Mouse (Mus musculus) MEL (cell line): ENCODE measurements at regions not wholly inside any gene's neighbourhood (a gene's known extent, or its start where the extent isn't known, plus 50 kb on each side); places are given as distances from the start of the nearest gene placed in this dataset.

ENCODE experiments used
- DNase-seq: peaks from one replicate; pipeline ENCODE4 v3.0.0; 2011; ENCODE audit warnings: low read depth, low spot score
- H3K27ac ChIP-seq: 2 replicates; pipeline ENCODE4 v1.5.1; 2012; ENCODE audit warnings: low read depth, mild to moderate bottlenecking, control low read depth, low read length, moderate library complexity; ENCODE audit not compliant: control insufficient read depth
- H3K27me3 ChIP-seq, 2 experiments: fragments of 150-350 bp in 1 of 2; sonication (generic) in 1 of 2; 2 replicates each; pipeline ENCODE4 v1.6.1; 2012; ENCODE audit warnings: low read length in 2 of 2, mild to moderate bottlenecking in 2 of 2, improper control_type of control experiment in 1 of 2, moderate library complexity in 1 of 2; ENCODE audit not compliant: insufficient read depth in 2 of 2, control insufficient read depth in 1 of 2
- H3K36me3 ChIP-seq, 2 experiments: 2 replicates each; pipeline ENCODE4 v1.6.1; 2012 to 2014; ENCODE audit warnings: low read length in 2 of 2, improper control_type of control experiment in 1 of 2, inconsistent platforms in 1 of 2, mild to moderate bottlenecking in 1 of 2; ENCODE audit not compliant: insufficient read depth in 2 of 2, control insufficient read depth in 1 of 2
- H3K4me1 ChIP-seq, 2 experiments: fragments of 150-350 bp in 1 of 2; sonication (generic) in 1 of 2; 2 replicates each; pipeline ENCODE4 v1.6.1; 2012; ENCODE audit warnings: low read length in 2 of 2, improper control_type of control experiment in 1 of 2, mild to moderate bottlenecking in 1 of 2; ENCODE audit not compliant: insufficient read depth in 2 of 2, control insufficient read depth in 1 of 2
- H3K4me3 ChIP-seq, 2 experiments: fragments of 150-350 bp in 1 of 2; sonication (generic) in 1 of 2; 2 replicates each; pipeline ENCODE4 v1.5.1; 2012; ENCODE audit warnings: low read depth in 2 of 2, low read length in 2 of 2, mild to moderate bottlenecking in 2 of 2, moderate library complexity in 2 of 2, control low read depth in 1 of 2, improper control_type of control experiment in 1 of 2; ENCODE audit not compliant: control insufficient read depth in 1 of 2, insufficient read depth in 1 of 2
- H3K79me2 ChIP-seq: 2 replicates; pipeline ENCODE4 v1.6.1; 2012; ENCODE audit warnings: mild to moderate bottlenecking, low read length, moderate library complexity; ENCODE audit not compliant: control insufficient read depth, poor library complexity, insufficient read depth
- H3K9ac ChIP-seq: 2 replicates; pipeline ENCODE4 v1.6.1; 2012; ENCODE audit warnings: low read depth, mild to moderate bottlenecking, control low read depth, low read length, moderate library complexity; ENCODE audit not compliant: control insufficient read depth, poor library complexity, severe bottlenecking
- H3K9me3 ChIP-seq: fragments of 150-350 bp; sonication (generic); replicated peaks from 2 replicates; pipeline ENCODE4 v1.6.1; 2012; ENCODE audit warnings: mild to moderate bottlenecking, low read length, improper control_type of control experiment, moderate library complexity; ENCODE audit not compliant: insufficient read depth
- BHLHE40 ChIP-seq: IDR thresholded peaks from 2 replicates; pipeline ENCODE4 v1.6.1; 2012; ENCODE audit warnings: low read depth, mild to moderate bottlenecking, inconsistent platforms, low read length, improper control_type of control experiment, borderline replicate concordance
- CHD2 ChIP-seq: IDR thresholded peaks from 2 replicates; pipeline ENCODE4 v1.6.1; 2011; ENCODE audit warnings: low read length, improper control_type of control experiment
- CTCF ChIP-seq, 3 experiments: IDR thresholded peaks in 2 of 3; conservative IDR thresholded peaks in 1 of 3; 2 replicates each; pipeline ENCODE4 v1.5.1; 2011 to 2012; ENCODE audit warnings: low read length in 3 of 3, low read depth in 2 of 3, mild to moderate bottlenecking in 2 of 3, improper control_type of control experiment in 1 of 3, inconsistent platforms in 1 of 3, mixed read lengths in 1 of 3, moderate library complexity in 1 of 3; ENCODE audit not compliant: control insufficient read depth in 1 of 3, insufficient read depth in 1 of 3, poor library complexity in 1 of 3, severe bottlenecking in 1 of 3
- ELF1 ChIP-seq: IDR thresholded peaks from 2 replicates; pipeline ENCODE4 v1.6.1; 2014; ENCODE audit warnings: low read depth, mild to moderate bottlenecking, inconsistent platforms, low read length, improper control_type of control experiment, moderate library complexity
- ETS1 ChIP-seq: IDR thresholded peaks from 2 replicates; pipeline ENCODE4 v1.6.1; 2012; ENCODE audit warnings: low read depth, mild to moderate bottlenecking, inconsistent platforms, low read length, improper control_type of control experiment, moderate library complexity
- GABPA ChIP-seq: IDR thresholded peaks from 2 replicates; pipeline ENCODE4 v1.6.1; 2012; ENCODE audit warnings: low read depth, mild to moderate bottlenecking, inconsistent platforms, low read length, improper control_type of control experiment, moderate library complexity
- GATA1 ChIP-seq: IDR thresholded peaks from 2 replicates; pipeline ENCODE4 v1.6.1; 2011; ENCODE audit warnings: low read depth, low read length, improper control_type of control experiment
- HCFC1 ChIP-seq: IDR thresholded peaks from 2 replicates; pipeline ENCODE4 v1.6.1; 2012; ENCODE audit warnings: low read depth, mild to moderate bottlenecking, inconsistent platforms, low read length, improper control_type of control experiment, moderate library complexity
- JUND ChIP-seq: IDR thresholded peaks from 2 replicates; pipeline ENCODE4 v1.6.1; 2011; ENCODE audit warnings: low read depth, mild to moderate bottlenecking, improper control_type of control experiment, low read length
- KAT2A ChIP-seq: conservative IDR thresholded peaks from 2 replicates; pipeline ENCODE4 v1.6.1; 2012; ENCODE audit warnings: low read depth, low read length, improper control_type of control experiment, inconsistent platforms
- MAFK ChIP-seq: IDR thresholded peaks from 2 replicates; pipeline ENCODE4 v1.6.1; 2011; ENCODE audit warnings: low read depth, mild to moderate bottlenecking, low read length, improper control_type of control experiment, borderline replicate concordance
- MAX ChIP-seq: IDR thresholded peaks from 2 replicates; pipeline ENCODE4 v1.6.1; 2011; ENCODE audit warnings: low read length, improper control_type of control experiment
- MAZ ChIP-seq: IDR thresholded peaks from 2 replicates; pipeline ENCODE4 v1.6.1; 2012; ENCODE audit warnings: low read depth, mild to moderate bottlenecking, inconsistent platforms, low read length, improper control_type of control experiment
- MXI1 ChIP-seq: IDR thresholded peaks from 2 replicates; pipeline ENCODE4 v1.6.1; 2011; ENCODE audit warnings: mild to moderate bottlenecking, low read depth, low read length, improper control_type of control experiment
- MYC ChIP-seq: IDR thresholded peaks from 2 replicates; pipeline ENCODE4 v1.6.1; 2011; ENCODE audit warnings: low read depth, mild to moderate bottlenecking, low read length, improper control_type of control experiment, moderate library complexity
- NRF1 ChIP-seq: IDR thresholded peaks from 2 replicates; pipeline ENCODE4 v1.6.1; 2014; ENCODE audit warnings: low read depth, mild to moderate bottlenecking, inconsistent platforms, low read length, improper control_type of control experiment, moderate library complexity; ENCODE audit not compliant: poor library complexity, insufficient read depth, severe bottlenecking
- POLR2AphosphoS2 ChIP-seq: IDR thresholded peaks from 2 replicates; pipeline ENCODE4 v1.6.1; 2011; ENCODE audit warnings: low read length, improper control_type of control experiment
- POLR2AphosphoS5 ChIP-seq: IDR thresholded peaks from 2 replicates; pipeline ENCODE4 v1.6.1; 2012; ENCODE audit warnings: low read depth, borderline replicate concordance, mild to moderate bottlenecking, inconsistent platforms, low read length, moderate library complexity, mixed read lengths
- SIN3A ChIP-seq: IDR thresholded peaks from 2 replicates; pipeline ENCODE4 v1.6.1; 2012; ENCODE audit warnings: low read length, improper control_type of control experiment, inconsistent platforms
- ZC3H11A ChIP-seq: IDR thresholded peaks from 2 replicates; pipeline ENCODE4 v1.6.1; 2012; ENCODE audit warnings: low read depth, mild to moderate bottlenecking, inconsistent platforms, low read length, improper control_type of control experiment
- ZKSCAN1 ChIP-seq: IDR thresholded peaks from 2 replicates; pipeline ENCODE4 v1.6.1; 2012; ENCODE audit warnings: low read depth, mild to moderate bottlenecking, inconsistent platforms, low read length, improper control_type of control experiment, moderate library complexity
- ZMIZ1 ChIP-seq: IDR thresholded peaks from 2 replicates; pipeline ENCODE4 v1.6.1; 2012; ENCODE audit warnings: low read depth, mild to moderate bottlenecking, inconsistent platforms, low read length, improper control_type of control experiment, moderate library complexity
- ZNF384 ChIP-seq: IDR thresholded peaks from 2 replicates; pipeline ENCODE4 v1.6.1; 2012; ENCODE audit warnings: low read depth, mild to moderate bottlenecking, inconsistent platforms, low read length, improper control_type of control experiment

- TF ChIP-seq KAT2A (no peak), SIN3A (no peak), MXI1 (no peak), GATA1 (no peak), POLR2AphosphoS5 (no peak), MYC (no peak), ZC3H11A (no peak), BHLHE40 (no peak), MAFK (no peak), CHD2 (no peak), ELF1 (no peak), JUND (no peak), HCFC1 (no peak), MAX (no peak), NRF1 (no peak), MAZ (no peak)
- TF ChIP-seq, all 39 proteins: peak for 0
- Histone ChIP-seq H3K27ac (no peak overlapping the region), H3K9me3 (no peaks in the 10 kb centered on the region), H3K4me1 (peaks cover 0 to 18% of the 10 kb centered on the region in 2 experiments; a peak in 2 of 4 replicates), H3K79me2 (no peaks in the 10 kb centered on the region), H3K36me3 (peaks cover 0 to 12% of the 10 kb centered on the region in 2 experiments; a peak in 2 of 4 replicates), H3K4me3 (no peak overlapping the region), H3K27me3 (0 out of 4 replicates have a peak, but pooled peaks cover 0 to 3% of the 10 kb centered on the region in 2 experiments), H3K9ac (no peak overlapping the region)
- no peak for DNase-seq
Observed at GRCm38 (mm10) chr16:30130113-30130471, 65.9 kb downstream of the Hes1 start.

GRCm38 (mm10) chr16:30132086-30132485 lies 67.9 kb downstream of the Hes1 start:
- Histone ChIP-seq H3K79me2 (no peaks in the 10 kb centered on the region), H3K36me3 (peaks cover 0 to 12% of the 10 kb centered on the region in 2 experiments; a peak in 2 of 4 replicates), H3K27me3 (0 out of 4 replicates have a peak, but pooled peaks cover 0 to 3% of the 10 kb centered on the region in 2 experiments), H3K27ac (no peak overlapping the region), H3K4me1 (peaks cover 0 to 18% of the 10 kb centered on the region in 2 experiments; a peak in 2 of 4 replicates), H3K4me3 (no peak overlapping the region), H3K9me3 (no peaks in the 10 kb centered on the region)
- DNase-seq = no peak
- TF ChIP-seq GATA1 (no peak), ZKSCAN1 (no peak), GABPA (no peak), ETS1 (no peak), ZMIZ1 (no peak), ELF1 (no peak), ZNF384 (no peak), POLR2AphosphoS2 (no peak), MAX (no peak), MYC (no peak), CTCF (IDR thresholded peaks at IDR 0.05 in 2 of 3, conservative IDR thresholded peaks at IDR 0.05 in 1 of 3; ENCODE audit: control insufficient read depth in 1 of 3, insufficient read depth in 1 of 3, low read depth in 2 of 3, low read length in 3 of 3, poor library complexity in 1 of 3, severe bottlenecking in 1 of 3) (no peak)
- TF ChIP-seq, all 39 proteins: peak for 0
- no peak overlapping the region for H3K9ac ChIP-seq
